Mouse (Mus musculus): ENCODE results near the gene Kdm5c. TPM values are rescaled to one million over a fixed set of nuclear protein-coding genes. Genes with fewer than 3 reads are reported as not detected.

Kdm5c gene
- 6.8 TPM for polyA plus RNA-seq (2014; fragmentation: Illumina TruSeq; extraction: RNeasy Lipid Tissue Mini Kit (QIAGEN cat#74804); ENCODE audit: low read depth, low replicate concordance)

DNA sequence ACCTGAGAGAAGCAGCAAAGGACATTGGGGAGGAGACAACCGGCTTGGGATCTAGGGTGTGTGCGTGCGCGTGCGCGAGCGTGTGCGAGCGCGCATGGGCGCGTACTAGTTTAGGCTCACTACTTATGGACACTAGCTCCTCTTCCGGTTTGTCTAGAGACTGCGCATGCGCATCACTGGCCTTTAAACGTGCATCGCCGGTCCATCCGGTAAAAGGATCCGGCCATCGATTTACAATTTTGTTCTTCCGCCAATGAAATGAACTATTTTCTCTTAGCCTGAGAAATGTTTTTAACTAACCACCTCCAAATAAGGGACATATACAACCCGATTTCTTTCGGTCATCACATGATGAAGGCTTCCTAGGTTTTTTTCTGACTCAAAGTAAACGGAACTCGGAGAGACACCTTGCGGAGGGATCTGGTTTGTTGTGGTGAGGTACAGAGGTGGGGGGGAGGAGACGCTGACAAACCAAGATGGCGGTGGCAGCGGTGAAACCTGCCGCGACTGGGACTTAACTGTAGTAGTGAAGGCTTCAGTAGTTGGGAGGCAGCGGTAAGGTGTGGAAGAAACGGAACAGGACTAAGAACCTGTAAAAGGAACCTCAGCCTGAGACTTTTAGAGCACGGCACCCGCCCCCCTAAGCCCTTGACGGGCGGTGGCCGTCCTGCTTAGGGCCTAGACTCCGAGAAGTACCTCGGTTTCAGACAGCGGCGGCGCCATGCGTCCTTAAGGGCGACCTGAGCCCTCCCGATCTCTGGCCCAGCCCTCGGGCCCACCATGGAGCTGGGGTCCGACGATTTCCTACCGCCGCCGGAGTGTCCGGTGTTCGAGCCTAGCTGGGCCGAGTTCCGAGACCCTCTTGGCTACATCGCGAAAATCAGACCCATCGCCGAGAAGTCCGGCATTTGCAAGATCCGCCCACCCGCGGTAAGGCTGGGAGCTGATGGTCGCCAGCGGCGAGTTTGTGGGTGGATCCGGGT, at the start of gene Kdm5c:
Gene Kdm5c (plus strand): TSS at position 240 of the 983 bp plus-strand sequence.

Other genes with a start within 250 kb of the Kdm5c start
- 168 TPM for gene Hsd17b10, start 231.2 kb upstream of the Kdm5c start, polyA plus RNA-seq (2014; fragmentation: Illumina TruSeq; extraction: RNeasy Lipid Tissue Mini Kit (QIAGEN cat#74804); ENCODE audit: low read depth, low replicate concordance)
- 0.87 TPM for gene Ribc1, start 216.7 kb upstream of the Kdm5c start, polyA plus RNA-seq (2014; fragmentation: Illumina TruSeq; extraction: RNeasy Lipid Tissue Mini Kit (QIAGEN cat#74804); ENCODE audit: low read depth, low replicate concordance)
- gene Smc1a, start 216.6 kb upstream of the Kdm5c start, polyA plus RNA-seq (2014; fragmentation: Illumina TruSeq; extraction: RNeasy Lipid Tissue Mini Kit (QIAGEN cat#74804); ENCODE audit: low read depth, low replicate concordance), result 25.9 TPM
- 1.4 TPM for gene Iqsec2, start 88.8 kb upstream of the Kdm5c start, polyA plus RNA-seq (2014; fragmentation: Illumina TruSeq; extraction: RNeasy Lipid Tissue Mini Kit (QIAGEN cat#74804); ENCODE audit: low read depth, low replicate concordance)
- 4.9 TPM for gene Kantr, start 94.5 kb downstream of the Kdm5c start, polyA plus RNA-seq (2014; fragmentation: Illumina TruSeq; extraction: RNeasy Lipid Tissue Mini Kit (QIAGEN cat#74804); ENCODE audit: low read depth, low replicate concordance)
- gene Tspyl2, start 109.4 kb downstream of the Kdm5c start, polyA plus RNA-seq (2014; fragmentation: Illumina TruSeq; extraction: RNeasy Lipid Tissue Mini Kit (QIAGEN cat#74804); ENCODE audit: low read depth, low replicate concordance), result 5.1 TPM
- not detected for gene Gpr173, start 135.7 kb downstream of the Kdm5c start, polyA plus RNA-seq (2014; fragmentation: Illumina TruSeq; extraction: RNeasy Lipid Tissue Mini Kit (QIAGEN cat#74804); ENCODE audit: low read depth, low replicate concordance)

Data from liver, adult 10 weeks (tissue).